Mouse (Mus musculus): ENCODE results near the gene Taf5. TPM values are rescaled to one million over a fixed set of nuclear protein-coding genes. Genes with fewer than 3 reads are reported as not detected.

Taf5 gene
- total and polyA plus RNA-seq, 2 experiments from 2014 or later: 2.9 to 11.3 TPM

DNA sequence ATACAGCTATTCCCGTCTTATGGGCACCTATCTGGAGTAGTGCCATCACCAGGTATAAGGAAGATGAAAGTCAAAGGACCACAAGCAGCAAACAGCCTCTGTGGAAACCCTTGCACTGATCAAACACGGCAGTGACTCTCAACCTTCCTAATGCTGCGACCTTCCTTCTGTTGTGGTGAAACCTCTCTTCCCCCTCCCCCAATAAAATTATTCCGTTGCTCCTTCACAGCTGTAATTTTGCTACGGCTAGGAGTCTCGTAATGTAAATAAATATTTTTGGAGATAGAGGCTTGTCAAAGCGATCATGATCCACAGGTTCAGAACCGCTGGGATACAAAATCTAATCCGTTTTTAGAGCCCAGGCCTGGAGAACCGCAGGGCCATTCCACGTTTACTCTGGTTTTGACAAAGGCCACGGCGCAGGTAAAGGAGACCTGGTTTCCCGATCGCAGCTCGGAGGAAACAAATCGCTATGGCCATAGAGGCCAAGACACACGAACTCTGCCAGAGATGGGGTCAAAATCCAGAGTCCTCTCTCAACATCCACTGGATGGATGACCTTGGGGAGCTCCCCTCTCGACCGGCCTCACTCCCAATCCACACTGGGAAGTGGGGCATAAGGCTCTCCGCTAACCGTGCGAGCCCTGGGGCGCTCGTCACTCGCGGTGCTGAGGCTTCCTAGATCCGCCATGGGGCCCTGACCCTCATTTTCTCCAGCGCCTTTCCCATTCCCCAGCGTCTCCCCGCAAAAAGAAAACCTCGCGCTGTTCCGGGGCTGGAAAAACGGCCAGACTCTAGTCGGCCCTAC lies 22.4 kb downstream of the Taf5 start:
- DNase-seq (ENCODE audit: low spot score): no peak
- TF ChIP-seq CTCF (IDR thresholded peaks at IDR 0.05; ENCODE audit: low read depth): no peak
- H3K4me1 ChIP-seq (ENCODE audit: insufficient read depth, low read length): peaks cover 13% of the 10 kb centered on the region; the same call in 1 of the 2 replicates
- peak; percentile 73 for ATAC-seq
- H3K36me3 ChIP-seq (ENCODE audit: insufficient read depth, low read length): peaks cover 22% of the 10 kb centered on the region
- no peaks in the 10 kb centered on the region for H3K27me3 ChIP-seq (ENCODE audit: insufficient read depth, low read length)
- peak overlapping the region; percentile 89 for H3K4me2 ChIP-seq (ENCODE audit: low read depth, low read length)
- WGBS: 3% methylated on average over 36 of the region's 36 CpGs
- no peaks in the 10 kb centered on the region for H3K9me3 ChIP-seq (ENCODE audit: low read length)
- H3K27ac ChIP-seq: peak overlapping the region; percentile 93
- peak overlapping the region; percentile 78 for H3K4me3 ChIP-seq (ENCODE audit: low read length)
- peak overlapping the region; percentile 95 for H3K9ac ChIP-seq (replicated peaks; ENCODE audit: low read length)

DNA sequence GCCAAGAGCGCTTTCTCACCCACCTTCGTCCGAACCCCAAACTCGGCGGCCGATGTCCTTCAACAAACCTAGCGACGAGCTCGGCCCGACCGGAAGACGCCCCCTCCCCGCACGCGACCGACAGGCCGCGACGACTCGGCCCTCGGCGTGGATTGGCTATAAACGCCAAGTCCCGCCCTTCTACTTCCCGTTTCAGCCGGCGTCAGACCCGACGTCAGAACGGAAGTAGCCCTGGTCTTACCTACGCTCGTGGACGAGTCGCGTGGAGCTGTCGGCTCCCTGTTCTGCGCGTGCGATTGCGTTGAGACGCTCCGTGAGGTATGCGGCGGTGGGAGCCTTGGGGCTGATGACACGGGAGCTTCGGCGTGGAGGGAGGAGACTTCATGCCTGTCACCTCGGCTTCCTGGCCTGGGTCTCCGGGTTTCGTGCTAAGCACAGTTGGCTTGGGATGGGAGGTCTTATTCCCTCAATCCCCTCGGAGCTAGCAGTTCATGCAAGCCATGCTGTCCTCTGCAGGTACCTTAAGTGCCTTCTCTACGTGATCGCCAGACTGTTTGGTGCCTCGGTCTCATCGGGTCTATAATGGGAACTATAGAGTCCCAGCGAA lies 23.1 kb downstream of the Taf5 start, which contains the start of the genes Usmg5 and Pdcd11:
Usmg5 (minus strand) TSS at position 98 of the 607 bp plus-strand sequence.
Pdcd11 (plus strand) TSS at position 219 of the 607 bp plus-strand sequence.
- Histone ChIP-seq H3K9ac (replicated peaks; ENCODE audit: low read length) (peak within 1 kb of the TSS; percentile 95), H3K27ac (peak within 1 kb of the TSS; percentile 93), H3K4me3 (ENCODE audit: low read length) (peak within 1 kb of the TSS; percentile 78), H3K36me3 (ENCODE audit: insufficient read depth, low read length) (peaks cover 24% of the 10 kb centered on the region), H3K4me2 (ENCODE audit: low read depth, low read length) (peak within 1 kb of the TSS; percentile 89), H3K4me1 (ENCODE audit: insufficient read depth, low read length) (peaks cover 13% of the 10 kb centered on the region; the same call in 1 of the 2 replicates), H3K9me3 (ENCODE audit: low read length) (no peaks in the 10 kb centered on the region), H3K27me3 (ENCODE audit: insufficient read depth, low read length) (no peaks in the 10 kb centered on the region)
- no peak for TF ChIP-seq CTCF (IDR thresholded peaks at IDR 0.05; ENCODE audit: low read depth)
- peak; percentile 100 for ATAC-seq
- DNase-seq (ENCODE audit: low spot score): peak; percentile 98
- WGBS: under 1% methylated on average over 56 of the region's 56 CpGs

DNA sequence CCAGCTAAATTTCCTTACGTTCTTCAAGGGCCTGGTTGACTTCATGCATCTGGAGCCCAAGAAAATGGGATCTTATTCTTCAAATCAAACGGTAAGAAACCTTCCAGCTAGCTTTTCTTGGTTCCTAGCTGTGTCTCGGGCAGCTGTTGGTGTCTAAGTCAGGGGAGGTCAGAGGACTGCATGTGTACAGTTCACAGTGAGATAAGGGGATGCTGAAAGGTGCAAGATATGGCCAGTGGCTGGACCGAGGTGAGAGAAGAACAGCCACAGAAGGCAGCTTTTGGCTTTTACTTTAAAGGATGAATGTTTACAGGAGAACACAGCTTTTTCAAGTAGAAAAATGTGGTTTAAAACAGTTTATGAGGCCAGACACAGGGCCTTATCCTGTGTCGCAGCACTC lies 33.5 kb downstream of the Taf5 start:
- H3K36me3 ChIP-seq (ENCODE audit: insufficient read depth, low read length): peaks cover 63% of the 10 kb centered on the region
- no peak for ATAC-seq

DNA sequence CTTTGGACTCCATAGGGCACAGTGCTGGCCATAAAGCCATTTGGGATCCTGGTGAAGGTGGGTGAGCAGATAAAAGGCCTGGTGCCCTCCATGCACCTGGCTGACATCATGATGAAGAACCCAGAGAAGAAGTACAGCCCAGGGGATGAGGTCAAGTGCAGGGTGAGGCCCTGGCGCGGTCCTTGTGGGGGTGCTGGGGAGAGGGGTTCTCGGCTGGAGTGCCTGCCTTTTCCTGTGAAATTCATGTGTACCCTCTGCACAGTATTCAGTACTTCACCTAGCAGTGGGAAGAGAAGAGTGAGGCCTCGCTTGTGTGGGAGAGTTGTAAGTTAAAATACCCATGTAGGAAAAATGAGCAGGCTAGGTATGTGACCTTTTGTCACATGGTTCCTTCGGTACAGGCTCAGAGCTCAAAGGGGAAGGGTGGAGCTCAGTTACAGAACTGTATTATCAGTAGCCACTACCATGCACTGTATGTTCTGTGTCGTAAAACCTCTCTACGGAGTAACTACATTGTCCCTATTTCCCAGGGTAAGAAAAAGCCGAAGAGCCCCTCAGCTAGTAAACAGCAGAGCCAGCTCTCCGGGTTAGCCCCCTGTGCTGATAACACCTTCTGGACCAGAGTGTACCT lies 37.2 kb downstream of the Taf5 start:
- DNase-seq (ENCODE audit: low spot score) (no peak), ATAC-seq (no peak)
- no peaks in the 10 kb centered on the region for H3K4me1 ChIP-seq (ENCODE audit: insufficient read depth, low read length)
- no peak for TF ChIP-seq CTCF (IDR thresholded peaks at IDR 0.05; ENCODE audit: low read depth)
- H3K9ac ChIP-seq (replicated peaks; ENCODE audit: low read length): no peak overlapping the region
- no peak overlapping the region for H3K27ac ChIP-seq
- H3K36me3 ChIP-seq (ENCODE audit: insufficient read depth, low read length): peaks cover 77% of the 10 kb centered on the region
- WGBS: 94% methylated on average over 9 of the region's 9 CpGs
- H3K4me3 ChIP-seq (ENCODE audit: low read length): no peak overlapping the region
- no peaks in the 10 kb centered on the region for H3K9me3 ChIP-seq (ENCODE audit: low read length)
- H3K4me2 ChIP-seq (ENCODE audit: low read depth, low read length): no peak overlapping the region
- H3K27me3 ChIP-seq (ENCODE audit: insufficient read depth, low read length): no peaks in the 10 kb centered on the region

More for the DNA sequence above, 33.5 kb downstream of the Taf5 start:
- DNase-seq (ENCODE audit: low spot score): no peak
- Histone ChIP-seq H3K4me3 (ENCODE audit: low read length) (no peak overlapping the region), H3K9ac (replicated peaks; ENCODE audit: low read length) (no peak overlapping the region), H3K9me3 (ENCODE audit: low read length) (no peaks in the 10 kb centered on the region), H3K27me3 (ENCODE audit: insufficient read depth, low read length) (no peaks in the 10 kb centered on the region), H3K27ac (no peak overlapping the region), H3K4me1 (ENCODE audit: insufficient read depth, low read length) (no peaks in the 10 kb centered on the region), H3K4me2 (ENCODE audit: low read depth, low read length) (no peak overlapping the region)
- WGBS: 97% methylated on average over 5 of the region's 5 CpGs
- no peak for TF ChIP-seq CTCF (IDR thresholded peaks at IDR 0.05; ENCODE audit: low read depth)

DNA sequence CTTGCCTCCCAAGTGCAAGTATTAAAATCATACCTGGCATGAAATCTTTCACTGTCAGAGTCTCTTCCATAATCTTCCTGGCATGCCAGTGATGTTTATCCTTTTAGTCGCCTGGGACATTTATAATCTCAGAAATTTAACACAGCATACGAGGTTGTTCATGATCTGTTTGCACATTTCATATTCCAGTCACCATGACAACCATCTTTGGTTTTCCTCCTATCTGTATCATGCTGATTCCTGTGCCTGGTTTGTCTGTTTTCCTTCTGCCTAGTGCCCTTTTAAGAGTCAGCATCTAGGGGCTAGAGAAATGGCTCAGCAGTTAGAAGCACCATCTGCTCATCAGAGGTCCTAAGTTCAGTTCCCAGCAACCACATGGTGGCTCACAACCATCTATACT lies 51.1 kb downstream of the Taf5 start:
- Histone ChIP-seq H3K36me3 (ENCODE audit: insufficient read depth, low read length) (peaks cover 54% of the 10 kb centered on the region), H3K9ac (replicated peaks; ENCODE audit: low read length) (no peak overlapping the region), H3K27me3 (ENCODE audit: insufficient read depth, low read length) (no peaks in the 10 kb centered on the region), H3K9me3 (ENCODE audit: low read length) (no peaks in the 10 kb centered on the region), H3K4me2 (ENCODE audit: low read depth, low read length) (no peak overlapping the region), H3K27ac (no peak overlapping the region), H3K4me3 (ENCODE audit: low read length) (no peak overlapping the region), H3K4me1 (ENCODE audit: insufficient read depth, low read length) (no peaks in the 10 kb centered on the region)
- WGBS: 83% methylated on average over 2 of the region's 2 CpGs
- DNase-seq (ENCODE audit: low spot score) (no peak), ATAC-seq (no peak)
- TF ChIP-seq CTCF (IDR thresholded peaks at IDR 0.05; ENCODE audit: low read depth): no peak

DNA sequence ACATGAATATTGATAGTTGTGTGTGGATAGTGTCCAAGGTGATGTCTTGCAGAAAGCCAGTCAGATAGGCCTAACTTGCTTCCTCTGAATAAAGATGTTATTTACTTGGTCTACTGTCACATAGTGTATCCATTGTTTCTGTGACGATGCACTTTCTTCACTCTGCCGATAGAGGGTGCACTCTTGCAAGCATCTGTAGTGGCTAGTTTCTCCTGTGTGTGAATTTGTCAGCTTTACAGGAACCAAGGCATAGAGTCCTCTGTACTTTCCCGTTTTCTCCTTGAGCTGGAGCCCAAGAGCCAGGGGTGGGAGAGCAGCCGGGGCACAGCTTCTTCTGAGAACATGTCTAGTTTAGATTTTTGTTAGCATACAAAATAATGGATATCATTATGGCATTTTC lies 53.5 kb downstream of the Taf5 start:
- peak; percentile 74 for DNase-seq (ENCODE audit: low spot score)
- no peak overlapping the region for H3K9ac ChIP-seq (replicated peaks; ENCODE audit: low read length)
- WGBS: 38% methylated on average over 4 of the region's 4 CpGs
- no peak overlapping the region for H3K4me2 ChIP-seq (ENCODE audit: low read depth, low read length)
- TF ChIP-seq CTCF (IDR thresholded peaks at IDR 0.05; ENCODE audit: low read depth): peak; percentile 90
- peaks cover 50% of the 10 kb centered on the region for H3K36me3 ChIP-seq (ENCODE audit: insufficient read depth, low read length)
- H3K27me3 ChIP-seq (ENCODE audit: insufficient read depth, low read length): no peaks in the 10 kb centered on the region
- H3K4me1 ChIP-seq (ENCODE audit: insufficient read depth, low read length): no peaks in the 10 kb centered on the region
- peak; percentile 67; the same call in 1 of the 2 replicates for ATAC-seq
- H3K4me3 ChIP-seq (ENCODE audit: low read length): no peak overlapping the region
- no peaks in the 10 kb centered on the region for H3K9me3 ChIP-seq (ENCODE audit: low read length)
- H3K27ac ChIP-seq: no peak overlapping the region
